Mouse (Mus musculus): ENCODE data around the gene Eepd1. TPM values are rescaled to one million over a fixed set of nuclear protein-coding genes. Genes with fewer than 3 reads are reported as not detected.

Gene Eepd1
- polyA plus RNA-seq, 1 experiment = 6.9 TPM

- no peaks in the 10 kb centered on the region for H3K4me1 ChIP-seq (replicated peaks; ENCODE audit: control insufficient read depth, insufficient read depth, low read length)
- no peak overlapping the region for H3K4me3 ChIP-seq (ENCODE audit: control insufficient read depth, insufficient read depth, low read length)
- H3K27ac ChIP-seq (ENCODE audit: control insufficient read depth, insufficient read depth, low read length) = no peak overlapping the region
- no peaks in the 10 kb centered on the region for H3K27me3 ChIP-seq (ENCODE audit: control insufficient read depth, insufficient read depth, low read length)
- DNase-seq = no peak
- 71% methylated on average over 2 of the region's 2 CpGs for WGBS
- H3K36me3 ChIP-seq (ENCODE audit: control insufficient read depth, insufficient read depth, low read length) = no peaks in the 10 kb centered on the region
- TF ChIP-seq POLR2A (IDR thresholded peaks at IDR 0.05; ENCODE audit: control insufficient read depth, extremely low read depth, insufficient read depth, low read length, poor library complexity) = no peak
- no peak for TF ChIP-seq CTCF (IDR thresholded peaks at IDR 0.05; ENCODE audit: borderline replicate concordance, control insufficient read depth, extremely low read depth, insufficient read depth, low read length, poor library complexity)
These were observed 58.1 kb downstream of the Eepd1 start for GRCm38 (mm10) chr9:25539461-25539860.

- no peak overlapping the region for H3K4me3 ChIP-seq (ENCODE audit: control insufficient read depth, insufficient read depth, low read length)
- 63% methylated on average over 4 of the region's 4 CpGs for WGBS
- no peaks in the 10 kb centered on the region for H3K4me1 ChIP-seq (replicated peaks; ENCODE audit: control insufficient read depth, insufficient read depth, low read length)
- H3K36me3 ChIP-seq (ENCODE audit: control insufficient read depth, insufficient read depth, low read length) = no peaks in the 10 kb centered on the region
- no peak for DNase-seq
- TF ChIP-seq POLR2A (IDR thresholded peaks at IDR 0.05; ENCODE audit: control insufficient read depth, extremely low read depth, insufficient read depth, low read length, poor library complexity) (no peak), CTCF (IDR thresholded peaks at IDR 0.05; ENCODE audit: borderline replicate concordance, control insufficient read depth, extremely low read depth, insufficient read depth, low read length, poor library complexity) (no peak)
- H3K27ac ChIP-seq (ENCODE audit: control insufficient read depth, insufficient read depth, low read length) = no peak overlapping the region
- no peaks in the 10 kb centered on the region for H3K27me3 ChIP-seq (ENCODE audit: control insufficient read depth, insufficient read depth, low read length)
These were observed 60.0 kb downstream of the Eepd1 start for GRCm38 (mm10) chr9:25541355-25541754.

- Histone ChIP-seq H3K4me1 (replicated peaks; ENCODE audit: control insufficient read depth, insufficient read depth, low read length) (peaks cover 3% of the 10 kb centered on the region; the same call in 1 of the 2 replicates), H3K27ac (ENCODE audit: control insufficient read depth, insufficient read depth, low read length) (no peak overlapping the region), H3K27me3 (ENCODE audit: control insufficient read depth, insufficient read depth, low read length) (no peaks in the 10 kb centered on the region), H3K4me3 (ENCODE audit: control insufficient read depth, insufficient read depth, low read length) (no peak overlapping the region), H3K36me3 (ENCODE audit: control insufficient read depth, insufficient read depth, low read length) (no peaks in the 10 kb centered on the region)
- DNase-seq = no peak
- WGBS = 92% methylated on average over 2 of the region's 2 CpGs
- TF ChIP-seq POLR2A (IDR thresholded peaks at IDR 0.05; ENCODE audit: control insufficient read depth, extremely low read depth, insufficient read depth, low read length, poor library complexity) (no peak), CTCF (IDR thresholded peaks at IDR 0.05; ENCODE audit: borderline replicate concordance, control insufficient read depth, extremely low read depth, insufficient read depth, low read length, poor library complexity) (no peak)
These were observed 63.9 kb downstream of the Eepd1 start for GRCm38 (mm10) chr9:25545212-25545611.

- Histone ChIP-seq H3K4me3 (ENCODE audit: control insufficient read depth, insufficient read depth, low read length) (no peak overlapping the region), H3K27ac (ENCODE audit: control insufficient read depth, insufficient read depth, low read length) (no peak overlapping the region), H3K27me3 (ENCODE audit: control insufficient read depth, insufficient read depth, low read length) (no peaks in the 10 kb centered on the region), H3K36me3 (ENCODE audit: control insufficient read depth, insufficient read depth, low read length) (no peaks in the 10 kb centered on the region), H3K4me1 (replicated peaks; ENCODE audit: control insufficient read depth, insufficient read depth, low read length) (peaks cover 3% of the 10 kb centered on the region; the same call in 1 of the 2 replicates)
- no peak for TF ChIP-seq POLR2A (IDR thresholded peaks at IDR 0.05; ENCODE audit: control insufficient read depth, extremely low read depth, insufficient read depth, low read length, poor library complexity)
- TF ChIP-seq CTCF (IDR thresholded peaks at IDR 0.05; ENCODE audit: borderline replicate concordance, control insufficient read depth, extremely low read depth, insufficient read depth, low read length, poor library complexity) = no peak
- WGBS = 41% methylated on average over 8 of the region's 8 CpGs
- no peak for DNase-seq
These were observed 68.0 kb downstream of the Eepd1 start for GRCm38 (mm10) chr9:25549130-25550060.

- H3K27me3 ChIP-seq (ENCODE audit: control insufficient read depth, insufficient read depth, low read length) = no peaks in the 10 kb centered on the region
- no peaks in the 10 kb centered on the region for H3K36me3 ChIP-seq (ENCODE audit: control insufficient read depth, insufficient read depth, low read length)
- no peak overlapping the region for H3K27ac ChIP-seq (ENCODE audit: control insufficient read depth, insufficient read depth, low read length)
- no peak for DNase-seq
- 95% methylated on average over 7 of the region's 7 CpGs for WGBS
- TF ChIP-seq POLR2A (IDR thresholded peaks at IDR 0.05; ENCODE audit: control insufficient read depth, extremely low read depth, insufficient read depth, low read length, poor library complexity) = no peak
- no peak overlapping the region for H3K4me3 ChIP-seq (ENCODE audit: control insufficient read depth, insufficient read depth, low read length)
- H3K4me1 ChIP-seq (replicated peaks; ENCODE audit: control insufficient read depth, insufficient read depth, low read length) = peaks cover 3% of the 10 kb centered on the region; the same call in 1 of the 2 replicates
These were observed 68.8 kb downstream of the Eepd1 start for GRCm38 (mm10) chr9:25550196-25550595.

GRCm38 (mm10) chr9:25552532-25552931 is 71.2 kb downstream of the Eepd1 start:
- peaks cover 3% of the 10 kb centered on the region; the same call in 1 of the 2 replicates for H3K4me1 ChIP-seq (replicated peaks; ENCODE audit: control insufficient read depth, insufficient read depth, low read length)
- no peak overlapping the region for H3K27ac ChIP-seq (ENCODE audit: control insufficient read depth, insufficient read depth, low read length)
- no peaks in the 10 kb centered on the region for H3K36me3 ChIP-seq (ENCODE audit: control insufficient read depth, insufficient read depth, low read length)
- H3K27me3 ChIP-seq (ENCODE audit: control insufficient read depth, insufficient read depth, low read length) = no peaks in the 10 kb centered on the region
- H3K4me3 ChIP-seq (ENCODE audit: control insufficient read depth, insufficient read depth, low read length) = no peak overlapping the region
- TF ChIP-seq POLR2A (IDR thresholded peaks at IDR 0.05; ENCODE audit: control insufficient read depth, extremely low read depth, insufficient read depth, low read length, poor library complexity) (no peak), CTCF (IDR thresholded peaks at IDR 0.05; ENCODE audit: borderline replicate concordance, control insufficient read depth, extremely low read depth, insufficient read depth, low read length, poor library complexity) (no peak)
- WGBS = 78% methylated on average over 2 of the region's 2 CpGs
- no peak for DNase-seq

Data from thymus, adult 2 months (tissue).